Mouse (Mus musculus): ENCODE results near the gene Hhat.

GRCm38 (mm10) chr1:192555516-192555915 is 215.5 kb downstream of the Hhat start:
- no peak for TF ChIP-seq CTCF (IDR thresholded peaks at IDR 0.05 in 2 of 3, conservative IDR thresholded peaks at IDR 0.05 in 1 of 3; ENCODE audit: control insufficient read depth in 1 of 3, insufficient read depth in 1 of 3, low read depth in 2 of 3, low read length in 3 of 3, poor library complexity in 1 of 3, severe bottlenecking in 1 of 3)
- no peak for TF ChIP-seq MEF2A (IDR thresholded peaks at IDR 0.05; ENCODE audit: extremely low read depth, insufficient replicate concordance, low read depth, low read length, poor library complexity, severe bottlenecking)
- TF ChIP-seq ZNF384 (IDR thresholded peaks at IDR 0.05; ENCODE audit: low read depth, low read length), result no peak
- TF ChIP-seq POLR2A (IDR thresholded peaks at IDR 0.05; ENCODE audit: control insufficient read depth in 1 of 2, insufficient read depth in 1 of 2, low read depth in 1 of 2, low read length in 2 of 2, poor library complexity in 1 of 2), result no peak
- no peak for TF ChIP-seq POLR2AphosphoS2 (IDR thresholded peaks at IDR 0.05; ENCODE audit: low read length)
- no peak for TF ChIP-seq MAX (IDR thresholded peaks at IDR 0.05; ENCODE audit: low read length)
- TF ChIP-seq EP300 (IDR thresholded peaks at IDR 0.05; ENCODE audit: low read depth in 1 of 2, low read length in 2 of 2), result no peak
- TF ChIP-seq MYB (IDR thresholded peaks at IDR 0.05; ENCODE audit: low read depth, low read length), result no peak
- TF ChIP-seq MAFK (IDR thresholded peaks at IDR 0.05; ENCODE audit: borderline replicate concordance, low read depth, low read length), result no peak
- TF ChIP-seq NRF1 (IDR thresholded peaks at IDR 0.05; ENCODE audit: insufficient read depth, low read depth, low read length, poor library complexity, severe bottlenecking), result no peak

Measured in MEL (cell line).